Mouse (Mus musculus): ENCODE measurements around the gene Wars. TPM values are rescaled to one million over a fixed set of nuclear protein-coding genes. Genes with fewer than 3 reads are reported as not detected.

The Wars gene
- total and polyA plus RNA-seq, 2 experiments = 11.7 to 24.3 TPM

DNA sequence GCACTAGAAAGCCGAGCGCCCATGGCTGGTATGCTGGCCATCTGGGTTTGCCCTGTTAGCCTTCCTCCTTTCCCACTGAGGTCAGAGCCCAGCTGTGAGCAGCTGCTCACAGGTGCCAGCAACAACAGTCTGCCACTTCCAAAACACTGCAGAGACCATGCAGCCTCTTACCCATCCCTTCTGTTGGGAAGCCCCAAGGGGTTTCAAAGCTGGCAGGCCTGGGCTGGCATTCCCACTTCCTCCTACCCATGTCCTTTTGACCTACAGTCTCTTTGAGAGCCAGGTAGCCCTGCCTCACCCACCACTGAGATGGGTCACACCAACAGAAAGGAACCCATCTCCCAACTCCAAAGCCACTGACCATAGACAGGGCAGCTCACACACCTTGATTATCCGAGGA is 60.6 kb downstream of the Wars start:
- Histone ChIP-seq H3K4me3 (ENCODE audit: insufficient read depth, low read depth, low read length) (no peak overlapping the region), H3K4me1 (ENCODE audit: control insufficient read depth, insufficient read depth, low read length) (peaks cover 20% of the 10 kb centered on the region), H3K79me2 (ENCODE audit: control insufficient read depth, insufficient read depth, low read length) (peaks cover 18% of the 10 kb centered on the region; the same call in 1 of the 2 replicates), H3K27me3 (ENCODE audit: control insufficient read depth, insufficient read depth, low read length) (no peaks in the 10 kb centered on the region), H3K36me3 (ENCODE audit: control insufficient read depth, insufficient read depth, low read length) (no peaks in the 10 kb centered on the region), H3K27ac (replicated peaks; ENCODE audit: insufficient read depth, low read depth, low read length) (no peak overlapping the region), H3K9ac (ENCODE audit: low read depth, low read length) (no peak overlapping the region)
- 96% methylated on average over 3 of the region's 3 CpGs for WGBS
- no peak for DNase-seq (ENCODE audit: extremely low read depth, low read depth, low spot score)
- TF ChIP-seq CTCF (IDR thresholded peaks at IDR 0.05; ENCODE audit: low read depth, low read length) = no peak
- no peak for TF ChIP-seq POLR2A (IDR thresholded peaks at IDR 0.05; ENCODE audit: extremely low read depth, insufficient read depth, low read length)

GRCm38 (mm10) chr12:108832851-108833250 is 61.1 kb downstream of the Wars start:
- TF ChIP-seq CTCF (IDR thresholded peaks at IDR 0.05; ENCODE audit: low read depth, low read length) = no peak
- TF ChIP-seq POLR2A (IDR thresholded peaks at IDR 0.05; ENCODE audit: extremely low read depth, insufficient read depth, low read length) = no peak
- no peak for DNase-seq (ENCODE audit: extremely low read depth, low read depth, low spot score)
- Histone ChIP-seq H3K27ac (replicated peaks; ENCODE audit: insufficient read depth, low read depth, low read length) (no peak overlapping the region), H3K36me3 (ENCODE audit: control insufficient read depth, insufficient read depth, low read length) (no peaks in the 10 kb centered on the region), H3K4me1 (ENCODE audit: control insufficient read depth, insufficient read depth, low read length) (peaks cover 16% of the 10 kb centered on the region), H3K79me2 (ENCODE audit: control insufficient read depth, insufficient read depth, low read length) (peaks cover 18% of the 10 kb centered on the region; the same call in 1 of the 2 replicates), H3K27me3 (ENCODE audit: control insufficient read depth, insufficient read depth, low read length) (no peaks in the 10 kb centered on the region), H3K4me3 (ENCODE audit: insufficient read depth, low read depth, low read length) (no peak overlapping the region), H3K9ac (ENCODE audit: low read depth, low read length) (no peak overlapping the region)
- 83% methylated on average over 8 of the region's 8 CpGs for WGBS

GRCm38 (mm10) chr12:108831966-108832643 is 61.9 kb downstream of the Wars start:
- DNase-seq (ENCODE audit: extremely low read depth, low read depth, low spot score) = peak; percentile 56
- WGBS = 34% methylated on average over 9 of the region's 9 CpGs
- no peak overlapping the region for H3K9ac ChIP-seq (ENCODE audit: low read depth, low read length)
- no peak overlapping the region for H3K4me3 ChIP-seq (ENCODE audit: insufficient read depth, low read depth, low read length)
- H3K4me1 ChIP-seq (ENCODE audit: control insufficient read depth, insufficient read depth, low read length) = peaks cover 8% of the 10 kb centered on the region
- H3K27me3 ChIP-seq (ENCODE audit: control insufficient read depth, insufficient read depth, low read length) = no peaks in the 10 kb centered on the region
- H3K27ac ChIP-seq (replicated peaks; ENCODE audit: insufficient read depth, low read depth, low read length) = no peak overlapping the region
- no peak for TF ChIP-seq POLR2A (IDR thresholded peaks at IDR 0.05; ENCODE audit: extremely low read depth, insufficient read depth, low read length)
- TF ChIP-seq CTCF (IDR thresholded peaks at IDR 0.05; ENCODE audit: low read depth, low read length) = no peak
- no peaks in the 10 kb centered on the region for H3K36me3 ChIP-seq (ENCODE audit: control insufficient read depth, insufficient read depth, low read length)
- H3K79me2 ChIP-seq (ENCODE audit: control insufficient read depth, insufficient read depth, low read length) = peaks cover 18% of the 10 kb centered on the region; the same call in 1 of the 2 replicates

DNA sequence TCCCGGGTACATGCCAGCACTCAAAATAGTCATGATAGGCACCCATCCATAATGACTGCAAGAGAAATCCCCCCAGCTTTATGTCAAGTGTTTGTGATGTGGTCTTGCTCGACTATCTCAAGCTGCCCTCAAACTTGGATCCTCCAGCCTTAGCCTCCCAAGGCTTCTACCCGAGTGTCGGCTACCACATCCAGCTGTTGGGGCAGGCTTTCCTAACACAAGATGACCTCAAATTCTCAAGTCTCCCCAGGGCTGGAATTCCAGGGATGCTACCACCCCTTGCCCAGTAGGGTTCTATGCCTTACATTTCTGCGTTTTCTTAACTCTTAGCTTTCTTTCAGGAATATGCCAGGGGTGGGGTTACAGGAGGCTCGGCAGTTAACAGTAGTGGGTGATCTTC is 63.6 kb downstream of the Wars start:
- 93% methylated on average over 6 of the region's 6 CpGs for WGBS
- DNase-seq (ENCODE audit: extremely low read depth, low read depth, low spot score) = no peak
- peaks cover 22% of the 10 kb centered on the region; the same call in 1 of the 2 replicates for H3K79me2 ChIP-seq (ENCODE audit: control insufficient read depth, insufficient read depth, low read length)

DNA sequence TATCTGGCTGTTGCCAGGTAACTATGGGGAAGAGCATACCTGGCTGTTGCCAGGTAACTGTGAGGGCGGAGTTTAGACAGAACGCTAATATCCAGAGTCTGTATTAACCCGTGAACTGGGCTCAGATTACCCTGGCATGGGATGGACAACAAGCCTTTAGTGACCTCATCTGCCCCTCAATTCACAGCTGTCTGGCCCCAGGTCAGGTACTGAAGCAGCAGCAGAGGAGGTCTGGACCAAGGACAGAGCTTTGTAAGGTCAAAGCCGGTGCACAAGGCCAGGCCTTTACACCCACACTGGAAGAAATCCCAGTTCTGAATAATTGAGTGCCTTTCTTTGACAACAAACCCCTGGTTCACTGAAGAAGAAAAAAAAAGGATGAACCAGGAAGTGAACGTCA is 64.3 kb downstream of the Wars start:
- DNase-seq (ENCODE audit: extremely low read depth, low read depth, low spot score) = no peak
- no peak for TF ChIP-seq CTCF (IDR thresholded peaks at IDR 0.05; ENCODE audit: low read depth, low read length)
- no peak for TF ChIP-seq POLR2A (IDR thresholded peaks at IDR 0.05; ENCODE audit: extremely low read depth, insufficient read depth, low read length)

More for the DNA sequence above, 63.6 kb downstream of the Wars start:
- no peaks in the 10 kb centered on the region for H3K27me3 ChIP-seq (ENCODE audit: control insufficient read depth, insufficient read depth, low read length)
- H3K9ac ChIP-seq (ENCODE audit: low read depth, low read length) = no peak overlapping the region
- no peak for TF ChIP-seq POLR2A (IDR thresholded peaks at IDR 0.05; ENCODE audit: extremely low read depth, insufficient read depth, low read length)
- TF ChIP-seq CTCF (IDR thresholded peaks at IDR 0.05; ENCODE audit: low read depth, low read length) = no peak
- H3K4me1 ChIP-seq (ENCODE audit: control insufficient read depth, insufficient read depth, low read length) = peaks cover 3% of the 10 kb centered on the region
- H3K4me3 ChIP-seq (ENCODE audit: insufficient read depth, low read depth, low read length) = no peak overlapping the region
- H3K36me3 ChIP-seq (ENCODE audit: control insufficient read depth, insufficient read depth, low read length) = no peaks in the 10 kb centered on the region
- no peak overlapping the region for H3K27ac ChIP-seq (replicated peaks; ENCODE audit: insufficient read depth, low read depth, low read length)

GRCm38 (mm10) chr12:108827641-108828040 is 66.3 kb downstream of the Wars start:
- Histone ChIP-seq H3K27me3 (ENCODE audit: control insufficient read depth, insufficient read depth, low read length) (no peaks in the 10 kb centered on the region), H3K4me1 (ENCODE audit: control insufficient read depth, insufficient read depth, low read length) (no peaks in the 10 kb centered on the region), H3K27ac (replicated peaks; ENCODE audit: insufficient read depth, low read depth, low read length) (no peak overlapping the region), H3K9ac (ENCODE audit: low read depth, low read length) (no peak overlapping the region), H3K79me2 (ENCODE audit: control insufficient read depth, insufficient read depth, low read length) (peaks cover 17% of the 10 kb centered on the region; the same call in 1 of the 2 replicates), H3K36me3 (ENCODE audit: control insufficient read depth, insufficient read depth, low read length) (no peaks in the 10 kb centered on the region), H3K4me3 (ENCODE audit: insufficient read depth, low read depth, low read length) (no peak overlapping the region)
- no peak for DNase-seq (ENCODE audit: extremely low read depth, low read depth, low spot score)
- TF ChIP-seq CTCF (IDR thresholded peaks at IDR 0.05; ENCODE audit: low read depth, low read length) (no peak), POLR2A (IDR thresholded peaks at IDR 0.05; ENCODE audit: extremely low read depth, insufficient read depth, low read length) (no peak)
- WGBS = 96% methylated on average over 6 of the region's 6 CpGs

More for the DNA sequence above, 64.3 kb downstream of the Wars start:
- WGBS = 42% methylated on average over 5 of the region's 5 CpGs
- Histone ChIP-seq H3K4me1 (ENCODE audit: control insufficient read depth, insufficient read depth, low read length) (no peaks in the 10 kb centered on the region), H3K79me2 (ENCODE audit: control insufficient read depth, insufficient read depth, low read length) (peaks cover 23% of the 10 kb centered on the region; the same call in 1 of the 2 replicates), H3K27ac (replicated peaks; ENCODE audit: insufficient read depth, low read depth, low read length) (no peak overlapping the region), H3K27me3 (ENCODE audit: control insufficient read depth, insufficient read depth, low read length) (no peaks in the 10 kb centered on the region), H3K4me3 (ENCODE audit: insufficient read depth, low read depth, low read length) (no peak overlapping the region), H3K36me3 (ENCODE audit: control insufficient read depth, insufficient read depth, low read length) (no peaks in the 10 kb centered on the region), H3K9ac (ENCODE audit: low read depth, low read length) (no peak overlapping the region)
